Mouse (Mus musculus) heart, postnatal 0 days (tissue): Measurements from ENCODE around the gene Cd320. TPM values are rescaled to one million over a fixed set of nuclear protein-coding genes. Genes with fewer than 3 reads are reported as not detected.
"Not testable (repeated sequence)": the region's sequence is repeated elsewhere in the genome, so short reads cannot be mapped to it uniquely, and the experiment has no call there.

Experiments
- ATAC-seq: fragments of 200-750 bp; cut with Nextera tagmentation; 2 replicates; pipeline ENCODE4 v1.8.0; 2017; ENCODE audit warnings: low read depth, moderate number of reproducible peaks, moderate library complexity; ENCODE audit not compliant: insufficient read depth
- DNase-seq: peaks from one replicate; pipeline ENCODE4 v3.0.0-alpha.2; 2016; ENCODE audit warnings: low spot score
- H3K27ac ChIP-seq: fragments of 300-500 bp; sonication (generic); 2 replicates; pipeline ENCODE4 v1.5.1; 2014; ENCODE audit warnings: low read depth, mild to moderate bottlenecking
- H3K27me3 ChIP-seq: fragments of 300-500 bp; sonication (generic); 2 replicates; pipeline ENCODE4 v1.6.1; 2014; ENCODE audit warnings: low read length, mixed read lengths; ENCODE audit not compliant: control insufficient read depth, insufficient read depth
- H3K36me3 ChIP-seq: fragments of 300-500 bp; sonication (generic); replicated peaks from 2 replicates; pipeline ENCODE4 v1.6.1; 2014; ENCODE audit warnings: low read length, mixed read lengths; ENCODE audit not compliant: control insufficient read depth, insufficient read depth
- H3K4me1 ChIP-seq: fragments of 300-500 bp; sonication (generic); 2 replicates; pipeline ENCODE4 v1.6.1; 2014; ENCODE audit warnings: antibody characterized with exemption; ENCODE audit not compliant: control insufficient read depth, insufficient read depth
- H3K4me2 ChIP-seq: fragments of 300-500 bp; sonication (generic); 2 replicates; pipeline ENCODE4 v1.6.1; 2014; ENCODE audit warnings: low read depth, mild to moderate bottlenecking, low read length, moderate library complexity
- H3K4me3 ChIP-seq: fragments of 300-500 bp; sonication (generic); 2 replicates; pipeline ENCODE4 v1.5.1; 2014; ENCODE audit warnings: low read depth, low read length
- H3K9ac ChIP-seq: fragments of 300-500 bp; sonication (generic); replicated peaks from 2 replicates; pipeline ENCODE4 v1.6.1; 2014; ENCODE audit warnings: low read depth, low read length, mixed read lengths
- H3K9me3 ChIP-seq: fragments of 300-500 bp; sonication (generic); replicated peaks from 2 replicates; pipeline ENCODE4 v1.6.1; 2016; ENCODE audit warnings: low read length; ENCODE audit not compliant: control insufficient read depth
- CTCF ChIP-seq: IDR thresholded peaks from 2 replicates; pipeline ENCODE4 v1.5.1; 2016; ENCODE audit warnings: antibody characterized with exemption, control low read depth, low read depth
- EP300 ChIP-seq: IDR thresholded peaks from 2 replicates; pipeline ENCODE4 v1.6.1; 2016; ENCODE audit warnings: antibody characterized with exemption, low read depth
- WGBS: fragments of 180-500 bp; shearing (Covaris S2); extraction: QIAGEN DNeasy Blood & Tissue Kit; methylation state at CpG from one replicate; pipeline ENCODE4 v1.1.7; 2014; 5-methylcytosine and 5-hydroxymethylcytosine counted together
- polyA plus RNA-seq: library from polyadenylated mRNA; unstranded; fragments of >200 nt; fragmentation: Nextera tagmentation; extraction: Ambion mirVana; gene quantifications from 2 replicates; pipeline ENCODE4 v1.2.1, GENCODE M21; 2015
- total RNA-seq: library from RNA; depleted of rRNA; stranded (reverse); fragments of >200 nt; gene quantifications from 2 replicates; pipeline ENCODE4 v1.2.3, GENCODE M21; 2014; ENCODE audit warnings: low replicate concordance

Cd320 gene
- total and polyA plus RNA-seq, 2 experiments from 2014 or later, result 24.0 to 37.3 TPM

DNA sequence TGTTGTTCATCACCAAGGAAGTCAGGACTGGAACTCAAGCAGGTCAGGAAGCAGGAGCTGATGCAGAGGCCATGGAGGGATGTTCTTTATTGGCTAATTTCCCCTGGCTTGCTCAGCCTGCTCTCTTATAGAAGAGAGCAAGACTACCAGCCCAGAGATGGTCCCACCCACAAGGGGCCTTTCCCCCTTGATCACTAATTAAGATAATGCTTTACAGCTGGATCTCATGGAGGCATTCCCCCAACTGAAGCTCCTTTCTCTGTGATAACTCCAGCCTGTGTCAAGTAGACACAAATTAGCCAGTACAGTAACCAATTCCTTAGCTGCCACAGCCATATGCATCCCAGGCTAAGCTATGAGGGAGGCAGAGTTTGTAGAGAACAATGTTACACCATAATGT lies 45.3 kb downstream of the Cd320 start:
- not testable (repeated sequence) for H3K4me1 ChIP-seq, ATAC-seq, H3K9me3 ChIP-seq, H3K4me3 ChIP-seq, H3K36me3 ChIP-seq, H3K9ac ChIP-seq, DNase-seq, H3K27me3 ChIP-seq, H3K27ac ChIP-seq
- 0 out of 2 replicates have a peak overlapping the region, but pooled peaks have one; percentile 57 for H3K4me2 ChIP-seq

DNA sequence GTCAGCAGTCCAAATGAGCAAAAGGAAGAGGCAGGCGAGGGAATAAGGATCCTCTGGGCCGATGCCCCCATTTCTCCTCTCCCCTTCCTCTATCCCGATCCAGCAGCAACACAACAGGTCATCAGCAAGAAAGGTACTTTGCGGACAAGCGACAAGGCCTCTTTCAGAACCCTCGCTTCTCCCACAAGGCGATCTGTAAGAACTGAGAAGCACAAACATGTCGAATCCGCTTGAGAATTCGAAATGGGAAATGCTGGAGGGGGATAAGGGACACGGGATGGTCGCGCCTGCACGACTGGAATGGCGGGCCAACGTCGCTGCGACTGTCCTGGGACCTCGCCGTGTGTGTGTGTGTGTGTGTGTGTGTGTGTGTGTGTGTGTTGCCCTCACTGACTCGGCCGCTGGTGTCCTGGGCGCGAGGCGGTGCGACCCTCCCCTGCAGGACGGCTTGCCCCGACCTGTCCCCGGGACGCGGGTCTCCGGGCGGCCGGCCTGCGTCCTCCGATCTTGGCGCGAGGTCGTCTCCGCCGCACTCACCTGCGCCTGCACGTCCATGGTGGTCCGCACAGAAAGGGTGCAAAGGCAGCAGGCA lies 47.1 kb downstream of the Cd320 start:
- H3K9me3 ChIP-seq, H3K36me3 ChIP-seq, H3K27me3 ChIP-seq, H3K4me1 ChIP-seq, DNase-seq: not testable (repeated sequence)
- peak overlapping the region; percentile 74 for H3K4me2 ChIP-seq
- ATAC-seq, result peak; percentile 13
- WGBS, result under 1% methylated on average over 38 of the region's 44 CpGs
- peak overlapping the region; percentile 59; the same call in 1 of the 2 replicates for H3K27ac ChIP-seq
- peak overlapping the region; percentile 77 for H3K4me3 ChIP-seq
- H3K9ac ChIP-seq, result peak overlapping the region; percentile 63

GRCm38 (mm10) chr17:33890533-33891059 lies 47.7 kb downstream of the Cd320 start, which contains the start of gene Kifc1:
TSS of gene Kifc1 (minus strand) at chr17:33890661.
- DNase-seq (peak; percentile 98), ATAC-seq (peak; percentile 99)
- Histone ChIP-seq H3K27ac (peak within 1 kb of the TSS; percentile 59; the same call in 1 of the 2 replicates), H3K27me3 (no peaks in the 10 kb centered on the region), H3K4me3 (peak within 1 kb of the TSS; percentile 77), H3K36me3 (peaks cover 7% of the 10 kb centered on the region; the same call in 1 of the 2 replicates), H3K4me2 (peak within 1 kb of the TSS; percentile 74), H3K4me1 (peaks cover 9% of the 10 kb centered on the region), H3K9me3 (no peaks in the 10 kb centered on the region), H3K9ac (peak within 1 kb of the TSS; percentile 63)
- WGBS, result under 1% methylated on average over 49 of the region's 49 CpGs
- TF ChIP-seq CTCF, result peak; percentile 99
- peak; percentile 86 for TF ChIP-seq EP300

DNA sequence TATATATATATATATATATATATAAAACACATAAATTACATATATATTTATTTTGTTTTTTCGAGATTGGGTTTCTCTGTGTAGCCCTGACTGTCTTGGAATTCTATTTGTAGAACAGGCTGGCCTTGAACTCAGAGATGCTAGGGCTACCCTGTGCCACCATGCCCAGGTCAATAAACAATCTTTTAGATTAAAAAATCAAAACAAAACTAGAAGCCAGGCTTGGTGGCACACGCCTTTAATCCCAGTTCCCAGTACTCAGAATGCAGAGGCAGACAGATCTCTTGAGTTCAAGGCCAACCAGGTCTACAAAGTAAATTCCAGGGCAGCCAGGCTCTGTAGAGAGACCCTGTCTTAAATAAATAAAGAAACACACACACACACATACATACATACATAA lies 48.5 kb downstream of the Cd320 start:
- H3K27ac ChIP-seq, result no peak overlapping the region
- DNase-seq, result no peak
- H3K27me3 ChIP-seq, result no peaks in the 10 kb centered on the region
- 61% methylated on average over 2 of the region's 2 CpGs for WGBS
- TF ChIP-seq CTCF, result no peak
- TF ChIP-seq EP300, result no peak
- H3K4me3 ChIP-seq, result no peak overlapping the region
- peaks cover 9% of the 10 kb centered on the region for H3K4me1 ChIP-seq
- H3K4me2 ChIP-seq, result no peak overlapping the region
- no peak for ATAC-seq
- H3K9me3 ChIP-seq, result no peaks in the 10 kb centered on the region
- H3K36me3 ChIP-seq, result peaks cover under 1% of the 10 kb centered on the region; the same call in 1 of the 2 replicates
- H3K9ac ChIP-seq, result no peak overlapping the region

GRCm38 (mm10) chr17:33891892-33892291 lies 49.0 kb downstream of the Cd320 start:
- H3K27me3 ChIP-seq, H3K9me3 ChIP-seq, H3K9ac ChIP-seq, H3K27ac ChIP-seq, H3K4me3 ChIP-seq, H3K4me1 ChIP-seq, H3K4me2 ChIP-seq, H3K36me3 ChIP-seq, ATAC-seq, DNase-seq: not testable (repeated sequence)
- WGBS, result 64% methylated on average over 6 of the region's 6 CpGs

GRCm38 (mm10) chr17:33892429-33892828 lies 49.5 kb downstream of the Cd320 start:
- Histone ChIP-seq H3K4me2 (no peak overlapping the region), H3K9me3 (no peaks in the 10 kb centered on the region), H3K4me1 (peaks cover 9% of the 10 kb centered on the region), H3K27me3 (no peaks in the 10 kb centered on the region), H3K9ac (no peak overlapping the region), H3K27ac (no peak overlapping the region), H3K4me3 (no peak overlapping the region), H3K36me3 (no peaks in the 10 kb centered on the region)
- DNase-seq, result no peak
- TF ChIP-seq CTCF (no peak), EP300 (no peak)
- WGBS, result 35% methylated on average over 7 of the region's 7 CpGs
- ATAC-seq, result no peak

DNA sequence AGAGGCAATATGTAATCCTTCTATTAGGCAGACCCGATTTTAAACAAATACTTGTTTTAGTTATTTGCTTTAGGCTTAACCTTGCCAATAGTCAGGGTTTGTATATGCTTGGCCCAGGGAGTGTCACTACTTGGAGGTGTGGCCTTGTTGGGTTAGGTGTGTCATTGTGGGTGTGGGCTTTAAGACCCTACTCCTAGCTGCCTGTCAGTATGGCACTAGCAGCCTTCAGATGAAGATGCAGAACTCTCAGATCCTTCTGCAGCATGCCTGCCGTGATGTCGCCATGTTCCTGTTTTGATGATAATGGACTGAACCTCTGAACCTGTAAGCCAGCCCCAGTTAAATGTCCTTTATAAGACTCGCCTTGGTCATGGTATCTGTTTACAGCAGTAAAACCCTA lies 50.1 kb downstream of the Cd320 start:
- not testable (repeated sequence) for H3K4me2 ChIP-seq, H3K27ac ChIP-seq, H3K9ac ChIP-seq, DNase-seq, H3K36me3 ChIP-seq, H3K27me3 ChIP-seq, H3K4me3 ChIP-seq, H3K4me1 ChIP-seq, H3K9me3 ChIP-seq, ATAC-seq
- WGBS, result 70% methylated on average over 4 of the region's 4 CpGs
